ENCODE assay signal across 7 mouse cellular contexts in the genomic region with DNA sequence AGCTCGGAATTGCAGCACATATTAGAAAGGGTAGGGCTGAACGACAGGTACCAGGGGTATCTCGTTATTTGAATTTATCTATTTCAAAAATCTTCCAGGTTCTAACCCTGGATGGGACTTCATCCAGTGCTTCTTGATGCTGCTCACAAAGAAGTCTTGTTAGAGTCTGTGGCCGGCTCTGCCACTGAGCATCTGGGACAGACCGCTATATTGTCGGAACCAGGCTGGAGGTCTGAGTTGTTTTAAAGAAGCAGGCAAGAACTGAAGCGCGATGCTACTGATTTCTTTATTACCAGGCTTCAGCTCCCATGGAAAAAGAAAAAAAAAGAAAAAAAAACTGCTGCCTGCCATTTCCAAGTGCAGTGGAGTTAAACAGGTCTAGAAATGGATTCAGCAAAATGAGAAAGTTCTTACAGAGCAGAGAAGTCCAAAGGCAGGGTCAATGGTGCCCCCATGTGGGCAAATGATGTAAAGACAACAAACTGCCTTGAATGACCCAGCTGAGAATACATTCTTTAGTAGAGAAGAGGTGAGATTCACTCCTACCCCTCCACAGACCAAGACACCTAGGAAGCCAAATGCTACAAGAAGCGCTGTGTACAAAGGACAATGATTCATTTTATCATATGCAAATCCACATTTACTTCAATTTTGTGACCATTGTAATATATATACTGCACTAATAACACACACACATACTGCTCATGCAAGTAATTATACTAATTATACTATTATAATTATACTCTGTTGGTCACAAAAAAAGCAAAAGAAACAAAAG.
A peak's percentile ranks its signal among the peaks of the same experiment; 100 is the strongest.
DNase-seq lines count a peak whose midpoint lies in the region; ATAC-seq and TF ChIP-seq lines count a peak whose summit lies in the region.

No protein-coding gene starts in this region.

- no peaks in the 10 kb centered on the region for H3K36me3 ChIP-seq in forebrain, postnatal 0 days (ENCODE audit: insufficient read depth)

- peak; percentile 14 for DNase-seq in urinary bladder, postnatal 25 days (ENCODE audit: low spot score)
- no peak for DNase-seq in urinary bladder, postnatal 4 days (ENCODE audit: low spot score in 2 of 2)
- peak; percentile 30 for DNase-seq in cerebellum, adult 11 months
- DNase-seq in forebrain, postnatal 0 days = peak; percentile 89
- DNase-seq in layer of hippocampus, adult 18-20 months (ENCODE audit: low spot score in 2 of 2) = peak; percentile 68 to 92
- DNase-seq in lung, postnatal 36 days = peak; percentile 54
- peak; percentile 69 for DNase-seq in right cerebral cortex, postnatal 4 days

- no peak overlapping the region for H3K9ac ChIP-seq in forebrain, postnatal 0 days

- no peak overlapping the region for H3K4me2 ChIP-seq in forebrain, postnatal 0 days (ENCODE audit: low read depth)

- no peaks in the 10 kb centered on the region for H3K4me1 ChIP-seq in forebrain, postnatal 0 days (ENCODE audit: insufficient read depth)

- H3K27me3 ChIP-seq in forebrain, postnatal 0 days (ENCODE audit: insufficient read depth, low read length) = no peaks in the 10 kb centered on the region

- no peak overlapping the region for H3K27ac ChIP-seq in forebrain, postnatal 0 days (ENCODE audit: low read depth, low read length)

- peak; percentile 90 for ATAC-seq in forebrain, postnatal 0 days

- H3K9me3 ChIP-seq in forebrain, postnatal 0 days (ENCODE audit: low read length) = no peaks in the 10 kb centered on the region

- TF ChIP-seq CTCF in forebrain, postnatal 0 days (IDR thresholded peaks at IDR 0.05; ENCODE audit: low read depth) = peak; percentile 88

- H3K4me3 ChIP-seq in forebrain, postnatal 0 days (ENCODE audit: low read depth, low read length) = no peak overlapping the region

- 60% methylated on average over 9 of the region's 9 CpGs for WGBS in forebrain, postnatal 0 days

Comparison
In these comparisons a context has a peak if more than half of its experiments do, and no peak if none do; other contexts are left out.
1. DNase-seq: peak in urinary bladder, postnatal 25 days (single experiment), cerebellum, adult 11 months (single experiment), forebrain, postnatal 0 days (single experiment), layer of hippocampus, adult 18-20 months (2 of 2), lung, postnatal 36 days (single experiment) and right cerebral cortex, postnatal 4 days (single experiment); none in urinary bladder, postnatal 4 days (0 of 2).